7 mouse cellular contexts compared by ENCODE assay signal in genomic region chr11:75169405-75170080, GRCm38 (mm10). TPM values are rescaled to one million over a fixed set of nuclear protein-coding genes. Genes with fewer than 3 reads are reported as not detected.
DNase-seq lines count a peak whose midpoint lies in the region; ATAC-seq and TF ChIP-seq lines count a peak whose summit lies in the region.

TSS of gene Hic1 (minus strand) at chr11:75169519.

- ATAC-seq in lung, embryonic 15.5 days (ENCODE audit: borderline replicate concordance, extremely low read depth, low FRiP score, low TSS enrichment) = no peak
- ATAC-seq in heart, embryonic 11.5 days (replicated peaks; ENCODE audit: insufficient number of reproducible peaks, low FRiP score, low TSS enrichment) = no peak
- ATAC-seq in limb, embryonic 12.5 days (ENCODE audit: insufficient number of reproducible peaks, insufficient read depth, low FRiP score, low TSS enrichment, low read depth) = no peak

- H3K9me3 ChIP-seq in lung, embryonic 15.5 days = no peaks in the 10 kb centered on the region
- no peaks in the 10 kb centered on the region for H3K9me3 ChIP-seq in heart, embryonic 11.5 days (replicated peaks; ENCODE audit: control insufficient read depth, low read length)
- H3K9me3 ChIP-seq in limb, embryonic 12.5 days = no peaks in the 10 kb centered on the region

- 1% methylated on average over 23 of the region's 23 CpGs for WGBS in lung, embryonic 15.5 days
- WGBS in heart, embryonic 11.5 days (ENCODE audit: insufficient replicate concordance) = 8% methylated on average over 23 of the region's 23 CpGs
- 5% methylated on average over 23 of the region's 23 CpGs for WGBS in limb, embryonic 12.5 days
- 4% methylated on average over 23 of the region's 23 CpGs for WGBS in olfactory bulb, adult 2 months

- H3K27me3 ChIP-seq in lung, embryonic 15.5 days = peaks cover 92% of the 10 kb centered on the region
- H3K27me3 ChIP-seq in heart, embryonic 11.5 days (ENCODE audit: control insufficient read depth, insufficient read depth, low read length) = peaks cover 88% of the 10 kb centered on the region
- H3K27me3 ChIP-seq in limb, embryonic 12.5 days = peaks cover 96% of the 10 kb centered on the region

- no peaks in the 10 kb centered on the region; the same call in 1 of the 2 replicates for H3K36me3 ChIP-seq in lung, embryonic 15.5 days
- no peaks in the 10 kb centered on the region for H3K36me3 ChIP-seq in heart, embryonic 11.5 days (ENCODE audit: control insufficient read depth, insufficient read depth, low read length)
- peaks cover 28% of the 10 kb centered on the region for H3K36me3 ChIP-seq in limb, embryonic 12.5 days

- no peak for TF ChIP-seq CTCF in olfactory bulb, adult 2 months (IDR thresholded peaks at IDR 0.05; ENCODE audit: insufficient read depth, low read depth, low read length)

- no peak for DNase-seq in lung, postnatal 36 days
- DNase-seq in cerebellum, postnatal 14 days = peak; percentile 40 to 44
- DNase-seq in urinary bladder, postnatal 36 days (ENCODE audit: low spot score in 2 of 2) = no peak

- H3K4me3 ChIP-seq in lung, embryonic 15.5 days = peak within 1 kb of the TSS; percentile 63
- peak within 1 kb of the TSS; percentile 66 for H3K4me3 ChIP-seq in heart, embryonic 11.5 days (ENCODE audit: low read depth, low read length)
- H3K4me3 ChIP-seq in limb, embryonic 12.5 days (replicated peaks) = peak within 1 kb of the TSS; percentile 73
- H3K4me3 ChIP-seq in olfactory bulb, adult 2 months (ENCODE audit: insufficient read depth, low read depth, low read length) = peak within 1 kb of the TSS; percentile 54

- H3K27ac ChIP-seq in lung, embryonic 15.5 days = peak within 1 kb of the TSS; percentile 89
- peak within 1 kb of the TSS; percentile 51 for H3K27ac ChIP-seq in heart, embryonic 11.5 days (ENCODE audit: low read depth, low read length)
- peak within 1 kb of the TSS; percentile 88 for H3K27ac ChIP-seq in limb, embryonic 12.5 days
- H3K27ac ChIP-seq in olfactory bulb, adult 2 months (ENCODE audit: insufficient read depth, low read depth, low read length) = peak within 1 kb of the TSS; percentile 19; the same call in 1 of the 2 replicates

- peak within 1 kb of the TSS; percentile 71 for H3K9ac ChIP-seq in lung, embryonic 15.5 days
- H3K9ac ChIP-seq in heart, embryonic 11.5 days (ENCODE audit: low read depth, low read length) = peak within 1 kb of the TSS; percentile 79
- peak within 1 kb of the TSS; percentile 82 for H3K9ac ChIP-seq in limb, embryonic 12.5 days (replicated peaks)

- peaks cover 87% of the 10 kb centered on the region for H3K4me1 ChIP-seq in lung, embryonic 15.5 days
- H3K4me1 ChIP-seq in heart, embryonic 11.5 days (ENCODE audit: control insufficient read depth, insufficient read depth, low read length) = peaks cover 76% of the 10 kb centered on the region
- H3K4me1 ChIP-seq in limb, embryonic 12.5 days (replicated peaks) = peaks cover 80% of the 10 kb centered on the region
- H3K4me1 ChIP-seq in olfactory bulb, adult 2 months (ENCODE audit: control insufficient read depth, insufficient read depth, low read length) = peaks cover 40% of the 10 kb centered on the region

- peak within 1 kb of the TSS; percentile 90 for H3K4me2 ChIP-seq in lung, embryonic 15.5 days
- H3K4me2 ChIP-seq in heart, embryonic 11.5 days = peak within 1 kb of the TSS; percentile 99
- peak within 1 kb of the TSS; percentile 91 for H3K4me2 ChIP-seq in limb, embryonic 12.5 days

- no peak for TF ChIP-seq POLR2A in olfactory bulb, adult 2 months (IDR thresholded peaks at IDR 0.05; ENCODE audit: insufficient read depth, low read depth, low read length)

RNA-seq across cellular contexts. Expression of gene Hic1, which starts in this region (rescaled TPM):
- 20.1 and 21.7 TPM in 2 replicates for polyA plus RNA-seq in lung, embryonic 15.5 days (2015; fragmentation: Nextera tagmentation; extraction: Ambion mirVana)
- 2.5 and 3.0 TPM in 2 replicates for polyA plus RNA-seq in heart, embryonic 11.5 days (2014; fragmentation: Nextera tagmentation; extraction: Ambion mirVana)
- polyA plus RNA-seq in limb, embryonic 12.5 days (2016; fragmentation: Nextera tagmentation; extraction: Ambion mirVana) = 30.3 and 35.5 TPM in 2 replicates
- polyA plus RNA-seq in olfactory bulb, adult 2 months (2012; ENCODE audit: insufficient read depth, insufficient read length, low replicate concordance, missing spikeins) = not detected in 2 replicates

Comparison
In these comparisons a context has a peak if more than half of its experiments do, and no peak if none do; other contexts are left out.
1. H3K27ac ChIP-seq: peak in every context shown above with its lines; median percentile 89 in lung, embryonic 15.5 days; 88 in limb, embryonic 12.5 days; 51 in heart, embryonic 11.5 days; 19 in olfactory bulb, adult 2 months.
2. DNase-seq: peak in cerebellum, postnatal 14 days (2 of 2); none in lung, postnatal 36 days (single experiment) and urinary bladder, postnatal 36 days (0 of 2).
3. Peak in every context shown above with its lines, with median percentiles within 50 percentile points of each other: H3K4me2 ChIP-seq, H3K4me3 ChIP-seq and H3K9ac ChIP-seq.